Mouse (Mus musculus) G1E (cell line): Measurements from ENCODE around the gene H2-Oa. TPM values are rescaled to one million over a fixed set of nuclear protein-coding genes. Genes with fewer than 3 reads are reported as not detected.

ENCODE experiments used
- ATAC-seq: 2 replicates; pipeline ENCODE4 v1.8.0; 2016; ENCODE audit warnings: mild to moderate bottlenecking; ENCODE audit not compliant: insufficient number of reproducible peaks, poor library complexity, low FRiP score, severe bottlenecking; ENCODE audit errors: extremely low read depth
- DNase-seq: peaks from one replicate; pipeline ENCODE4 v3.0.0; 2012; ENCODE audit warnings: low spot score
- H3K27me3 ChIP-seq: 2 replicates; pipeline ENCODE4 v1.6.1; 2012; ENCODE audit warnings: mild to moderate bottlenecking, low read length, inconsistent platforms; ENCODE audit not compliant: insufficient read depth
- H3K36me3 ChIP-seq: replicated peaks from 2 replicates; pipeline ENCODE3; 2012; ENCODE audit warnings: mild to moderate bottlenecking, inconsistent platforms
- H3K4me1 ChIP-seq: 2 replicates; pipeline ENCODE4 v1.6.1; 2012; ENCODE audit warnings: low read depth, low read length, inconsistent platforms, mixed read lengths; ENCODE audit not compliant: insufficient read depth
- H3K4me3 ChIP-seq: 2 replicates; pipeline ENCODE4 v1.5.1; 2012; ENCODE audit warnings: low read depth, mild to moderate bottlenecking, inconsistent platforms, low read length, moderate library complexity, mixed read lengths
- H3K9me3 ChIP-seq: replicated peaks from 2 replicates; pipeline ENCODE4 v1.6.1; 2012; ENCODE audit warnings: inconsistent platforms
- CTCF ChIP-seq: IDR thresholded peaks from 2 replicates; pipeline ENCODE4 v1.5.1; 2012; ENCODE audit warnings: low read depth, low read length, inconsistent platforms, mixed read lengths
- GATA1 ChIP-seq: IDR thresholded peaks from 2 replicates; pipeline ENCODE4 v1.6.1; 2012; ENCODE audit warnings: borderline replicate concordance, low read length, inconsistent platforms, mixed read lengths
- GATA2 ChIP-seq: IDR thresholded peaks from 2 replicates; pipeline ENCODE4 v1.6.1; 2012; ENCODE audit warnings: low read depth, low read length, inconsistent platforms, borderline replicate concordance
- POLR2AphosphoS5 ChIP-seq: IDR thresholded peaks from 2 replicates; pipeline ENCODE4 v1.6.1; 2012; ENCODE audit warnings: low read depth, low read length, inconsistent platforms; ENCODE audit not compliant: insufficient replicate concordance
- TAL1 ChIP-seq: conservative IDR thresholded peaks from 2 replicates; pipeline ENCODE4 v1.6.1; 2012; ENCODE audit warnings: low read depth, low read length, inconsistent platforms, mixed read lengths
- polyA plus RNA-seq: library from polyadenylated mRNA; stranded (reverse); fragments of >175 nt; gene quantifications from 2 replicates; pipeline ENCODE4 v1.2.3, GENCODE M21; 2012
- total RNA-seq, 2 experiments: library from RNA; stranded (forward) in 1 of 2; stranded (reverse) in 1 of 2; fragments of 200-1000 nt in 1 of 2; fragments of >200 nt in 1 of 2; fragmentation: Nextera tagmentation in 1 of 2; gene quantifications; 2 replicates each; pipeline ENCODE4 v1.2.3; 2014 to 2017

H2-Oa gene
- total and polyA plus RNA-seq, 3 experiments, result 0.11 TPM; not detected in 2

GRCm38 (mm10) chr17:34128264-34128937 lies 36.3 kb downstream of the H2-Oa start:
- TF ChIP-seq GATA2 (no peak), CTCF (no peak), POLR2AphosphoS5 (0 out of 2 replicates have a peak, but pooled peaks have one; percentile 48), GATA1 (no peak)
- H3K27me3 ChIP-seq, result peaks cover 9% of the 10 kb centered on the region; the same call in 1 of the 2 replicates
- no peaks in the 10 kb centered on the region for H3K9me3 ChIP-seq
- DNase-seq, result no peak
- H3K4me1 ChIP-seq, result peaks cover 63% of the 10 kb centered on the region
- no peak overlapping the region for H3K4me3 ChIP-seq
- H3K36me3 ChIP-seq, result peaks cover 47% of the 10 kb centered on the region
- no peak for ATAC-seq

DNA sequence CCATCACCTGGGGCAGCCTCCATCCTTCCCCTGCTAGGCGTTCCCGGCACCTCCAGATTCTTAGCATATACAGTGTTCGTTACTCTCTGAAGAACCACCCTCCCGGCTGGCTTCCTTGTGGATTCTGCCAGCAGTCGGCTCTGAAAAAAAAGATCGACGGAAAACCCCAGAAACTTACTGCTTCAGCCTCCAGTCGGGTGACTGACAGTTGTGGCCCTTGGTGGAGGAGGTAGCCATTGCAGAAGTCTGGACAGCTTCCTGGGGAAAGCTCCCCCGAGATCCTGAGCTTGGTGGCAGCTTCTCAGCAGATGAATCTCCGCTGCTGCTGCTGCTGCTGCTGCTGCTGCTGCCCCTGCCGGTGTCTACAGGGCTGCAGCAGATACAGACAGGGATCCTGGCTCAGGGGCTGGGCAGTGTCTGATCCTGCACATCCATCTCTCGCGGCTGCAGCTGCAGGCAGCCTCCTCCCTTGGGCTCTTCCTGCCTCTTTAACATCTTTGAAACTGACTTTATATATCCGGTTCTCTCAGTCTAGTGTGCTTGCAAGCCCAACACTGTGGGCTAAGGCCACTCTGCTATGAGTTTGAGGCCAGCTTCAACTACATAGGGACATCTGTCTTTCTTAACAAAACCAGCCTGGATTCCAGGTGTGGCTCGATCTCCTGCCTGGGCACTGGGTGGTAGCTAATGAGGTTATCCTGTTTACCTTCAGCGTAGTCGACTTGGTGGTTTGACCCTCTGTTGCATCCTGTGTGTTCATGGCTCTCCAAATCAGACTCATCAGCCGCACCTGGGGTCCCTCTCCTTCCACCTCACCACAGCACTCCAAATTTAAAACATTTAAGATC lies 37.0 kb downstream of the H2-Oa start:
- no peaks in the 10 kb centered on the region for H3K9me3 ChIP-seq
- peaks cover 41% of the 10 kb centered on the region for H3K36me3 ChIP-seq
- peaks cover 58% of the 10 kb centered on the region for H3K4me1 ChIP-seq
- ATAC-seq (no peak), DNase-seq (no peak)
- TF ChIP-seq GATA1, result no peak
- no peak for TF ChIP-seq CTCF
- TF ChIP-seq GATA2, result no peak
- TF ChIP-seq POLR2AphosphoS5, result no peak; the same call in 1 of the 2 replicates
- TF ChIP-seq TAL1, result no peak
- H3K4me3 ChIP-seq, result no peak overlapping the region
- H3K27me3 ChIP-seq, result peaks cover 13% of the 10 kb centered on the region

GRCm38 (mm10) chr17:34130073-34130947 lies 38.2 kb downstream of the H2-Oa start:
- TF ChIP-seq POLR2AphosphoS5 (no peak), GATA1 (no peak), TAL1 (no peak), CTCF (no peak), GATA2 (no peak)
- Histone ChIP-seq H3K4me1 (peaks cover 55% of the 10 kb centered on the region), H3K9me3 (no peaks in the 10 kb centered on the region), H3K27me3 (peaks cover 17% of the 10 kb centered on the region), H3K36me3 (peaks cover 38% of the 10 kb centered on the region), H3K4me3 (no peak overlapping the region)
- ATAC-seq (no peak), DNase-seq (no peak)

GRCm38 (mm10) chr17:34131911-34132310 lies 39.8 kb downstream of the H2-Oa start:
- no peak overlapping the region for H3K4me3 ChIP-seq
- H3K4me1 ChIP-seq, result peaks cover 46% of the 10 kb centered on the region
- ATAC-seq (no peak), DNase-seq (no peak)
- no peak for TF ChIP-seq GATA1
- no peak for TF ChIP-seq POLR2AphosphoS5
- TF ChIP-seq TAL1, result no peak
- TF ChIP-seq GATA2, result no peak
- no peak for TF ChIP-seq CTCF
- peaks cover 22% of the 10 kb centered on the region for H3K36me3 ChIP-seq
- H3K9me3 ChIP-seq, result no peaks in the 10 kb centered on the region
- peaks cover 31% of the 10 kb centered on the region for H3K27me3 ChIP-seq

DNA sequence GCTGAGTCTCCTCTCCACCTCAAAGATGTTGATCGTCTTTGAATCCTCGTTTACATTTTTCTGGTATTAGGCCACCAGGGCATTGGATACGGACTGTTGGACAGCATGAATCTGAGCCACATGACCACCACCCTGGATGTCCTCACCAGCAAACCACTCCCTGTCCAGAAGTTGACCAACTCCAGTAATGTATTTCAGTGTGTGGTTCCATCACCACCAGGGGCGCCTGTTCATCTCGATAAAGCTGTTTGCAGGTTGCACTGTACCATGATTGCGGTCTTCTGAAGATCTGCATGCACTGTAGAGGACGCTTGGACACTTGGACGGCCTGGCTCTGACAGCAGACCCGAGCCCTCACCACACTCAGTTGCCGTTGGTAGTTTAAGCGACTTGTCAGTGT lies 41.1 kb downstream of the H2-Oa start:
- TF ChIP-seq POLR2AphosphoS5, result no peak
- no peak for TF ChIP-seq GATA1
- no peak for TF ChIP-seq GATA2
- no peak for TF ChIP-seq CTCF
- no peak for TF ChIP-seq TAL1
- no peak for DNase-seq
- no peaks in the 10 kb centered on the region for H3K9me3 ChIP-seq
- peaks cover 11% of the 10 kb centered on the region for H3K36me3 ChIP-seq
- H3K27me3 ChIP-seq, result peaks cover 44% of the 10 kb centered on the region
- peaks cover 33% of the 10 kb centered on the region for H3K4me1 ChIP-seq
- ATAC-seq, result no peak
- no peak overlapping the region for H3K4me3 ChIP-seq

DNA sequence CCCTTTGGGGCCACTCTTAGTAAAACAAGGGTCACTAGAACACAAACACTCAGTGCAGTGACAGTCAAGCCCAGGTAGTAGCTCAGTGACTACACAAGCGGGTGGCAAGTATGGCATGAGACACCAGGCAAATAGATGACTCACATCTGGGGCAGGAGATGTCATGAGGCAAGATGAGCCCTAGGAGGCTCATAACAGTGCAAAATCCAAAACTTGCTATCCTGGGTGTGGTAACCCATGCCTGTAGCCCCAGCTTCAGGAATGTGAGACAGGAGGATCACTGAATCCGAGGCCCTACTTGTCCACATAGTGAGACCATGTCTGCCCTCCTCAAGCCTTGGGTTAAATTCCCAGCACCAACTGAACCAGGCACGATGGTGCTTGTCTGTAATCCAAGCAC lies 42.3 kb downstream of the H2-Oa start:
- DNase-seq, result no peak
- Histone ChIP-seq H3K4me3 (no peak overlapping the region), H3K9me3 (no peaks in the 10 kb centered on the region), H3K27me3 (peaks cover 56% of the 10 kb centered on the region), H3K4me1 (peaks cover 22% of the 10 kb centered on the region), H3K36me3 (peaks cover under 1% of the 10 kb centered on the region)
- no peak for TF ChIP-seq GATA1
- TF ChIP-seq TAL1, result no peak
- no peak for TF ChIP-seq POLR2AphosphoS5
- no peak for TF ChIP-seq CTCF
- TF ChIP-seq GATA2, result no peak
- no peak for ATAC-seq
